Mouse (Mus musculus): ENCODE measurements at regions not wholly inside any gene's neighbourhood (a gene's known extent, or its start where the extent isn't known, plus 50 kb on each side); places are given as distances from the start of the nearest gene placed in this dataset.
"Not testable (repeated sequence)": the region's sequence is repeated elsewhere in the genome, so short reads cannot be mapped to it uniquely, and the experiment has no call there.

DNA sequence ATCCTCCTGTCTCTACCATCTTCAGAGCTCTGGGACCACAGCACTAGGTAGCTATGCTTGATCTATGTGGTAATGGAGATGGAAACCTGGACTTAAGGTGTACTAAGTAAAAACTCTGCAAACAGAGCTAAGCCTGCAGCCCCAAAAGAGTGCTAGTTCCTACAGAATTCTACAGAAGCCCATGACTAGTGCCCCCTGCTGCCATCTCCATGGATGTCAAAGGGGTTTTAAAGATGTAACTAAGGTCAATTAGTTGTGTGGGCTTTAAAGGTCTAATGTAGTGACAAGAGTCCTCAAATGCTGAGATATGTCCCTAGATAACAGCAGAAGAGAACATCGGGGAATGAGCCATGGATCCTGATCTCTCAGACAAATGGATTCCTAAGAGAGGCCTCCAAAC lies 212.1 kb downstream of the Trib2 start:
- Histone ChIP-seq H3K36me3 (ENCODE audit: control insufficient read depth, insufficient read depth, low read length) (no peaks in the 10 kb centered on the region), H3K9me3 (replicated peaks; ENCODE audit: control insufficient read depth, low read length, poor library complexity, severe bottlenecking) (no peaks in the 10 kb centered on the region), H3K4me2 (ENCODE audit: low read length) (no peak overlapping the region), H3K9ac (ENCODE audit: low read depth, low read length) (no peak overlapping the region), H3K27ac (ENCODE audit: low read length) (no peak overlapping the region), H3K4me1 (ENCODE audit: control insufficient read depth, insufficient read depth, low read length) (peaks cover 14% of the 10 kb centered on the region), H3K4me3 (ENCODE audit: low read depth, low read length) (no peak overlapping the region), H3K27me3 (ENCODE audit: control insufficient read depth, insufficient read depth, low read depth, low read length) (no peaks in the 10 kb centered on the region)
- no peak for ATAC-seq
- 89% methylated on average over 1 of the region's 1 CpGs for WGBS

DNA sequence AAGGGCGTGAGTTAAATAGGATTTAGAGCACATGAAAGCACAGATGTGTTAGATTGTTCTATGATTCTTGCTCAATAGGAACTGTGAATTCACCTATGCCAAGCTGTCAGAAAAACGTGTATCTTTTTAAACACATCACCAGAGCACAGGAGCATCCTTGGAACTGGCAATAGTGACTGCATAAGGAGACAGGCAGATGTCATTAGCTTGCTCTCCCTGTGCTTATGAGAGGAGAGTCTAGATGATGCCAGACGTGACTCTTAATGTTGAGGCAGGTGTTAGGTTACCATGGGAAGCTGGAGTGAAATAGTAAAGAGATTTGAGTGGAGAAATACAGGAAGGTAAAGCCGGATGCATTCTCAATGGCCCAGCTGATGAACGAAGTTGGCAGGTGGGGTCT lies 212.8 kb downstream of the Trib2 start:
- 45% methylated on average over 5 of the region's 5 CpGs for WGBS
- Histone ChIP-seq H3K36me3 (ENCODE audit: control insufficient read depth, insufficient read depth, low read length) (no peaks in the 10 kb centered on the region), H3K27me3 (ENCODE audit: control insufficient read depth, insufficient read depth, low read depth, low read length) (no peaks in the 10 kb centered on the region), H3K4me2 (ENCODE audit: low read length) (no peak overlapping the region), H3K4me3 (ENCODE audit: low read depth, low read length) (no peak overlapping the region), H3K4me1 (ENCODE audit: control insufficient read depth, insufficient read depth, low read length) (peaks cover 14% of the 10 kb centered on the region), H3K9ac (ENCODE audit: low read depth, low read length) (no peak overlapping the region), H3K27ac (ENCODE audit: low read length) (peak overlapping the region; percentile 43; the same call in 1 of the 2 replicates), H3K9me3 (replicated peaks; ENCODE audit: control insufficient read depth, low read length, poor library complexity, severe bottlenecking) (no peaks in the 10 kb centered on the region)
- ATAC-seq = peak; percentile 57; the same call in 1 of the 2 replicates

DNA sequence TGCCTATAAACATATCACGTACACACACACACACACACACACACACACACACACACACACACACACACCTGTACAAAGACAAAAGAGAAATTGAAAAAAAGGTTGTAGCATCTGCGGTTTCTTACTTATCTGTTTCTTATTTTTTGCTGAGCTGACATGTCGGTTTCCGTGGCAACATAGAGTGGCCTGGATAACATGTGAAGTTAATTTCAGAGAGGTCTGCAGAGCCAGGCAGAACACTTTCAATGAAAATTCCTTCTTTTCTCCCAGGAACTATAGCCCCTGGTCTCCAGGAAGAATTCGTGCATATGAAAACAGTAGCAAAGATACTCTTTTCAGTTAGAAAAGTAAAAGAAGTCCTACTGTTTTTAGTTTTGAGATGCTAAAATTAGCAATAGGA lies 213.4 kb downstream of the Trib2 start:
- Histone ChIP-seq H3K9ac (ENCODE audit: low read depth, low read length) (no peak overlapping the region), H3K27me3 (ENCODE audit: control insufficient read depth, insufficient read depth, low read depth, low read length) (no peaks in the 10 kb centered on the region), H3K9me3 (replicated peaks; ENCODE audit: control insufficient read depth, low read length, poor library complexity, severe bottlenecking) (no peaks in the 10 kb centered on the region), H3K4me1 (ENCODE audit: control insufficient read depth, insufficient read depth, low read length) (peaks cover 14% of the 10 kb centered on the region), H3K36me3 (ENCODE audit: control insufficient read depth, insufficient read depth, low read length) (no peaks in the 10 kb centered on the region), H3K4me3 (ENCODE audit: low read depth, low read length) (no peak overlapping the region), H3K4me2 (ENCODE audit: low read length) (no peak overlapping the region), H3K27ac (ENCODE audit: low read length) (no peak overlapping the region; the same call in 1 of the 2 replicates)
- peak; percentile 84 for ATAC-seq
- whole genome bisulfite sequencing = 36% methylated on average over 5 of the region's 5 CpGs

DNA sequence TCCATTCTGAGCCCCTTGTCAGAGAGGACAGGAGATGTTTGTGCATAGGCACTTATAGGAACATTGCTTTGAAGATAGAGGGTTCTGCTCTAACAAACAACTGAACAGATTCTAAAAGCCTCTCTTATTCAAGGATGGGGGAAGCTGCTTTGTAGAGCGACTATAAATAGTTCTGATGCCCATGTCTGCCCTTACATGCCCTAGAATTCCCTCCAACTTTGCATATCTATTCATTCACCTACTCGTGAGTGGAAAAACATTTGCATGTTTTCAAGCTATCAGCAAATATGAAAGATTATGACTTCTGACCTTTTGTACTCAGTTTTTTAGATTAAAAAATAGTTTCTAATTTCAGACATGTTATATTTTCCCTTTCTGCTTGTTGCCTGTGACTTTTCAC lies 222.0 kb downstream of the Trib2 start:
- H3K27me3 ChIP-seq (ENCODE audit: control insufficient read depth, insufficient read depth, low read depth, low read length) = no peaks in the 10 kb centered on the region
- H3K9ac ChIP-seq (ENCODE audit: low read depth, low read length) = no peak overlapping the region
- H3K27ac ChIP-seq (ENCODE audit: low read length) = no peak overlapping the region
- H3K36me3 ChIP-seq (ENCODE audit: control insufficient read depth, insufficient read depth, low read length) = no peaks in the 10 kb centered on the region
- no peaks in the 10 kb centered on the region for H3K9me3 ChIP-seq (replicated peaks; ENCODE audit: control insufficient read depth, low read length, poor library complexity, severe bottlenecking)
- no peak overlapping the region for H3K4me2 ChIP-seq (ENCODE audit: low read length)
- H3K4me1 ChIP-seq (ENCODE audit: control insufficient read depth, insufficient read depth, low read length) = no peaks in the 10 kb centered on the region
- H3K4me3 ChIP-seq (ENCODE audit: low read depth, low read length) = no peak overlapping the region
- ATAC-seq = no peak
- WGBS = 55% methylated on average over 2 of the region's 2 CpGs

DNA sequence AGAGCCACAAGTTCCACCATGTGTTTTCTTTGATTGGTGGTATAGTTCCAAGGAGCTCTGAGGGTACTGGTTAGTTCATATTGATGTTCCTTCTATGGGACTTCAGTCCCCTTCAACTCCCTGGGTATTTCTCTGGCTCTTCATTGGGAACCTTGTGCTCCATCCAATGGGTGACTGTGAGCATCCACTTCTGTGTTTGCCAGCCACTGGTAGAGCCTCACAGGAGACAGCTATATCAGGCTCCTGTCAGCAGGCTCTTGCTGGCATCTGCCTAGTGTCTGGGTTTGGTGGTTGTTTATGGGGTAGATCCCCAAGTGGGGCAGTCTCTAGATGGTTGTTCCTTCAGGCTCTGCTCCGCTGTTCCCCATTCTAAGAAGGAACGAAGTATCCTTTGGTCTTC lies 228.9 kb downstream of the Trib2 start:
- 98% methylated on average over 2 of the region's 2 CpGs for WGBS
- not testable (repeated sequence) for H3K4me2 ChIP-seq (ENCODE audit: low read length); H3K9ac ChIP-seq (ENCODE audit: low read depth, low read length); H3K36me3 ChIP-seq (ENCODE audit: control insufficient read depth, insufficient read depth, low read length); H3K27ac ChIP-seq (ENCODE audit: low read length); H3K27me3 ChIP-seq (ENCODE audit: control insufficient read depth, insufficient read depth, low read depth, low read length); H3K9me3 ChIP-seq (replicated peaks; ENCODE audit: control insufficient read depth, low read length, poor library complexity, severe bottlenecking); H3K4me1 ChIP-seq (ENCODE audit: control insufficient read depth, insufficient read depth, low read length); H3K4me3 ChIP-seq (ENCODE audit: low read depth, low read length); ATAC-seq

DNA sequence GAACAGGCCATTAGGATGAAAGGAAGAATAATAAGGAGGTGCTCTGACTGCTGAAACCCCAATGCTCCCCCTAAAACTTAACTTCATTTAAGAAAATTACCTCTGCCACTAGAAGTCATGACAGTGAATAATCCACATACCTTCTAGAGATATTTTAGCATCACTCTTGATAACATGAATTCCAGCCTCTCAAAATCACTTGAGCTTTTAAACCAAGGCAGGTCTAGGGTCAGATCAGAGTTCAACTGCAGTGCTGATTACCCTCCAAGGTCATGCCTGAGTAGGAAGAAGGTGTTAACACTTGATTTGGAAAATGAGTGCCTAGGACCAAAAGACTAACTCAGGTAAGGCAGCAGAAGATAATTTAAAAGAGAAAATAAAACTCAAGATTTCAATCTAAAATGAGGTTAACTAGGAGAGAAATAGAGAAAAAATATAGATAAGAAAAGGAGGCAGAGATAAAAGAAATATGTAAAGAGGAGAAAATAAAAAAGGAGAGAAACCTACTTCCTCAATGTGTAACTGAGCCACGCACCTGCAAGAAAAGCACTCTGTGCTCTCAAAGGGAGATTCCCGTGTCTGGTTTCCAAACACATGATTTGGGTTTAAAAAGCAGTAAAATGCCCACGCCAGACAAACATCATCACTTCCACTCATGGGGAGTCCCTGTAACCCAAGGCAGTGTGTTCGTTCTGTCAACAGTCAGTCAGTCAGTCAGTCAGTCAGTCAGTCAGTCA lies 229.8 kb downstream of the Trib2 start:
- Histone ChIP-seq H3K4me3 (ENCODE audit: low read depth, low read length) (no peak overlapping the region), H3K36me3 (ENCODE audit: control insufficient read depth, insufficient read depth, low read length) (no peaks in the 10 kb centered on the region), H3K27ac (ENCODE audit: low read length) (no peak overlapping the region), H3K9ac (ENCODE audit: low read depth, low read length) (no peak overlapping the region), H3K4me2 (ENCODE audit: low read length) (no peak overlapping the region), H3K4me1 (ENCODE audit: control insufficient read depth, insufficient read depth, low read length) (peaks cover 2% of the 10 kb centered on the region; the same call in 1 of the 2 replicates), H3K27me3 (ENCODE audit: control insufficient read depth, insufficient read depth, low read depth, low read length) (no peaks in the 10 kb centered on the region), H3K9me3 (replicated peaks; ENCODE audit: control insufficient read depth, low read length, poor library complexity, severe bottlenecking) (no peaks in the 10 kb centered on the region)
- 94% methylated on average over 4 of the region's 4 CpGs for WGBS
- no peak for ATAC-seq

DNA sequence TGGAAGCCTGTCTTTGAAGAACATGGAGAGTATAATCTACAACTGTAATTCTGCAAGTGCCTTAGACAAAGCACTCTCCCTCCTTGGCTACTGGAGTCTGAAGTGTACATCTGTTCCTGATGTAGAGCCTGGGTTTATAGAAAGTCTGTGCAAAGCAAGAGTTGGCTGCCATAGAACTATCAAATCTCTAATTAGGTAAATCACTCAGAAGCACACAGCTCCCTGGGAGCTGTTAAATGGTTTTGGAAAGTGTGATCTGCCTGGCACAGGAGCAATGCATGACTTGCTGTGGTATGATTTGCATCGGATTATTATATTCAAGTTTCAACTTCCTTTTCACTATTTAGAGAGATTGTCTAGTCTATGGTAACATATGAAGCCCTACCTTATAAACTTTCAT lies 230.9 kb downstream of the Trib2 start:
- H3K4me2 ChIP-seq (ENCODE audit: low read length) = no peak overlapping the region
- ATAC-seq = no peak
- H3K36me3 ChIP-seq (ENCODE audit: control insufficient read depth, insufficient read depth, low read length) = no peaks in the 10 kb centered on the region
- 91% methylated on average over 1 of the region's 1 CpGs for WGBS
- no peak overlapping the region for H3K9ac ChIP-seq (ENCODE audit: low read depth, low read length)
- H3K27me3 ChIP-seq (ENCODE audit: control insufficient read depth, insufficient read depth, low read depth, low read length) = no peaks in the 10 kb centered on the region
- H3K4me3 ChIP-seq (ENCODE audit: low read depth, low read length) = no peak overlapping the region
- no peak overlapping the region for H3K27ac ChIP-seq (ENCODE audit: low read length)
- no peaks in the 10 kb centered on the region for H3K9me3 ChIP-seq (replicated peaks; ENCODE audit: control insufficient read depth, low read length, poor library complexity, severe bottlenecking)
- peaks cover 2% of the 10 kb centered on the region; the same call in 1 of the 2 replicates for H3K4me1 ChIP-seq (ENCODE audit: control insufficient read depth, insufficient read depth, low read length)

DNA sequence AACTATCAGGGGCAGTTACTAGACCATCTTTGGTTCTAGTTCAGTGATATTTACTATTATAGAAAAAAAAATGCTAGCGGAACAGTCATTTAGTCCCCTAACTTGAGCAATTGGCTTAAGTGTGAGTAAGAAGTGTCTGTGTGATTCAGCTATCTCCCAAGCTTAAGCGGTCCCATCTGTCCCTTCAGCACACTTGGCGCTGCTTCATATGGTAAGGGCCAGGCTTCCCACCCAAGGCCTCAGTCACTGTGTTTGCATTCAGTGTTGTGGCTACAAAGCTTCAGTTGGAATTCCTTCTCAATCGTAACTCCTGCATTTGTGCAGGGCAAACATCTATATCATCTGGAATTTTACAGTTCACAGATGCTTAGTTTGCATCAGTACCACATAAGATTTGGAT lies 232.0 kb downstream of the Trib2 start:
- H3K9me3 ChIP-seq (replicated peaks; ENCODE audit: control insufficient read depth, low read length, poor library complexity, severe bottlenecking) = no peaks in the 10 kb centered on the region
- no peak overlapping the region for H3K4me2 ChIP-seq (ENCODE audit: low read length)
- no peaks in the 10 kb centered on the region for H3K27me3 ChIP-seq (ENCODE audit: control insufficient read depth, insufficient read depth, low read depth, low read length)
- H3K4me3 ChIP-seq (ENCODE audit: low read depth, low read length) = no peak overlapping the region
- 94% methylated on average over 4 of the region's 4 CpGs for WGBS
- H3K4me1 ChIP-seq (ENCODE audit: control insufficient read depth, insufficient read depth, low read length) = peaks cover 2% of the 10 kb centered on the region; the same call in 1 of the 2 replicates
- no peaks in the 10 kb centered on the region for H3K36me3 ChIP-seq (ENCODE audit: control insufficient read depth, insufficient read depth, low read length)
- ATAC-seq = no peak
- no peak overlapping the region for H3K27ac ChIP-seq (ENCODE audit: low read length)
- no peak overlapping the region for H3K9ac ChIP-seq (ENCODE audit: low read depth, low read length)

DNA sequence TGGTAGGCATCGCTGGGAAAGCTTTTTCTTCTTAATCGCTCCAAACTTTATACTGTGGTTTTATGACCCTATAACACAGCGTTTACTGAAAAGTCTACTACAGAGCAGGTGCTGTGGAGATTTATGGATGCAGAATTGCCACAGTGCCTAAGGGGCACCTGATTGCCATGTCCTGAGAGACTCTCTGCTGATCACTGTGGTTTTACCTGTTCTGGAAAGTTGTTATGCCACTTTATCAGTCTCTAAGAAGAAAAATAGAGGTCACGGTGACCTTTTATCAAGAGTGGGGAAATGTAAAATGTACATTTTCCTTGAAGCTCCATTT lies 250.0 kb downstream of the Trib2 start:
- no peak for ATAC-seq
- Histone ChIP-seq H3K9ac (ENCODE audit: low read depth, low read length) (no peak overlapping the region), H3K4me2 (ENCODE audit: low read length) (no peak overlapping the region), H3K4me3 (ENCODE audit: low read depth, low read length) (no peak overlapping the region), H3K4me1 (ENCODE audit: control insufficient read depth, insufficient read depth, low read length) (no peaks in the 10 kb centered on the region), H3K27me3 (ENCODE audit: control insufficient read depth, insufficient read depth, low read depth, low read length) (no peaks in the 10 kb centered on the region), H3K9me3 (replicated peaks; ENCODE audit: control insufficient read depth, low read length, poor library complexity, severe bottlenecking) (no peaks in the 10 kb centered on the region), H3K36me3 (ENCODE audit: control insufficient read depth, insufficient read depth, low read length) (no peaks in the 10 kb centered on the region), H3K27ac (ENCODE audit: low read length) (no peak overlapping the region)
- 34% methylated on average over 4 of the region's 4 CpGs for WGBS

Measured in midbrain, embryonic 16.5 days (tissue).